Mouse (Mus musculus): ENCODE data around the gene Rbp7.
"Not testable (repeated sequence)": the region's sequence is repeated elsewhere in the genome, so short reads cannot be mapped to it uniquely, and the experiment has no call there.

The Rbp7 gene

GRCm38 (mm10) chr4:149454879-149455278 is at the start of gene Rbp7:
Gene Rbp7 (minus strand): TSS chr4:149454978.
- CTCF ChIA-PET: no interaction called here

- CTCF ChIA-PET: interaction anchor here (0.5 kb wide), 1 partner anchor 54 kb away, joined by 3 read pairs; no protein-coding TSS in a partner anchor
Observed at GRCm38 (mm10) chr4:149504363-149504762, 49.6 kb upstream of the Rbp7 start.

GRCm38 (mm10) chr4:149499790-149500189 is 45.0 kb upstream of the Rbp7 start:
- CTCF ChIA-PET: no interaction called here

GRCm38 (mm10) chr4:149498901-149499300 is 44.1 kb upstream of the Rbp7 start:
- CTCF ChIA-PET: interaction anchor here (0.6 kb wide), 1 partner anchor 92 kb away, joined by 5 read pairs; no protein-coding TSS in a partner anchor

- CTCF ChIA-PET: interaction anchor here (0.7 kb wide), 1 partner anchor 23 kb away, joined by 7 read pairs; no protein-coding TSS in a partner anchor
Observed at GRCm38 (mm10) chr4:149496612-149497011, 41.8 kb upstream of the Rbp7 start.

- CTCF ChIA-PET: no interaction called here
Observed at GRCm38 (mm10) chr4:149491151-149491550, 36.4 kb upstream of the Rbp7 start.

- CTCF ChIA-PET: no interaction called here
Observed at GRCm38 (mm10) chr4:149489415-149490240, 34.9 kb upstream of the Rbp7 start.

GRCm38 (mm10) chr4:149487729-149488128 is 33.0 kb upstream of the Rbp7 start:
- CTCF ChIA-PET: no interaction called here

GRCm38 (mm10) chr4:149485825-149486206 is 31.0 kb upstream of the Rbp7 start:
- CTCF ChIA-PET: no interaction called here

- CTCF ChIA-PET: no interaction called here
Observed at GRCm38 (mm10) chr4:149485053-149485824, 30.5 kb upstream of the Rbp7 start, which contains the start of the genes Nmnat1 and Lzic. Gene Nmnat1 (minus strand): TSS chr4:149485202. Gene Lzic (plus strand): TSS chr4:149485229.

GRCm38 (mm10) chr4:149484566-149484965 is 29.8 kb upstream of the Rbp7 start:
- CTCF ChIA-PET: no interaction called here

- CTCF ChIA-PET: no interaction called here
Observed at GRCm38 (mm10) chr4:149477078-149477477, 22.3 kb upstream of the Rbp7 start, which contains the start of gene Tmem274. Gene Tmem274 (plus strand): TSS chr4:149477378.

GRCm38 (mm10) chr4:149475096-149475495 is 20.3 kb upstream of the Rbp7 start:
- CTCF ChIA-PET: no interaction called here

- CTCF ChIA-PET: no interaction called here
Observed at GRCm38 (mm10) chr4:149469557-149469956, 14.8 kb upstream of the Rbp7 start.

GRCm38 (mm10) chr4:149463435-149463950 is 8.7 kb upstream of the Rbp7 start:
- CTCF ChIA-PET: no interaction called here

- CTCF ChIA-PET: interaction anchor here (1.0 kb wide), 1 partner anchor 69 kb away, joined by 3 read pairs; no protein-coding TSS in a partner anchor
Observed at GRCm38 (mm10) chr4:149462305-149462971, 7.7 kb upstream of the Rbp7 start.

GRCm38 (mm10) chr4:149461579-149462304 is 7.0 kb upstream of the Rbp7 start:
- CTCF ChIA-PET: no interaction called here

GRCm38 (mm10) chr4:149460475-149460874 is 5.7 kb upstream of the Rbp7 start:
- CTCF ChIA-PET: not testable (repeated sequence)

- CTCF ChIA-PET: interaction anchor here (0.7 kb wide), 1 partner anchor 42 kb away, joined by 9 read pairs; no protein-coding TSS in a partner anchor
Observed at GRCm38 (mm10) chr4:149459425-149459824, 4.6 kb upstream of the Rbp7 start.

- CTCF ChIA-PET: no interaction called here
Observed at GRCm38 (mm10) chr4:149458526-149458925, 3.7 kb upstream of the Rbp7 start.
